Mouse (Mus musculus) CH12.LX (cell line): Measurements from ENCODE around the gene Gm42669. TPM values are rescaled to one million over a fixed set of nuclear protein-coding genes. Genes with fewer than 3 reads are reported as not detected.

ENCODE experiments used
- DNase-seq: peaks from one replicate; pipeline ENCODE4 v3.0.0-alpha.2; 2013; ENCODE audit errors: extremely low read depth
- H3K27ac ChIP-seq: 2 replicates; pipeline ENCODE4 v1.5.1; 2012; ENCODE audit warnings: low read depth, mild to moderate bottlenecking, control low read depth, moderate library complexity; ENCODE audit not compliant: insufficient read depth
- H3K27me3 ChIP-seq: replicated peaks from 2 replicates; pipeline ENCODE3; 2012; ENCODE audit warnings: inconsistent platforms
- H3K36me3 ChIP-seq, 2 experiments: replicated peaks in 1 of 2; 2 replicates each; pipeline versions ENCODE3 to v1.6.1; 2012; ENCODE audit warnings: inconsistent platforms in 1 of 2, low read length in 1 of 2, mild to moderate bottlenecking in 1 of 2, mixed read lengths in 1 of 2, moderate library complexity in 1 of 2; ENCODE audit not compliant: control insufficient read depth in 1 of 2, insufficient read depth in 1 of 2
- H3K4me1 ChIP-seq, 2 experiments: 2 replicates each; pipeline ENCODE4 v1.6.1; 2012; ENCODE audit warnings: inconsistent platforms in 1 of 2, moderate library complexity in 1 of 2; ENCODE audit not compliant: insufficient read depth in 2 of 2, control insufficient read depth in 1 of 2
- H3K4me2 ChIP-seq: 2 replicates; pipeline ENCODE4 v1.6.1; 2012; ENCODE audit warnings: low read depth, mild to moderate bottlenecking, control low read depth; ENCODE audit not compliant: poor library complexity, insufficient read depth, severe bottlenecking
- H3K4me3 ChIP-seq, 3 experiments: fragments of 150-350 bp in 1 of 3; sonication (generic) in 1 of 3; replicated peaks in 1 of 3; 2 replicates each; pipeline versions ENCODE3 to v1.5.1; 2011 to 2012; ENCODE audit warnings: low read depth in 2 of 3, low read length in 2 of 3, mild to moderate bottlenecking in 2 of 3, moderate library complexity in 2 of 3, control low read depth in 1 of 3, improper control_type of control experiment in 1 of 3, inconsistent platforms in 1 of 3, mixed read lengths in 1 of 3; ENCODE audit not compliant: poor library complexity in 1 of 3
- H3K79me2 ChIP-seq: replicated peaks from 2 replicates; pipeline ENCODE4 v1.6.1; 2012; ENCODE audit warnings: mild to moderate bottlenecking, moderate library complexity; ENCODE audit not compliant: control insufficient read depth, poor library complexity, insufficient read depth, severe bottlenecking; ENCODE audit errors: extremely low read depth
- H3K9ac ChIP-seq: 2 replicates; pipeline ENCODE4 v1.6.1; 2012; ENCODE audit warnings: low read depth, mild to moderate bottlenecking, control low read depth, moderate library complexity; ENCODE audit not compliant: insufficient read depth
- H3K9me3 ChIP-seq: replicated peaks from 2 replicates; pipeline ENCODE3; 2012; ENCODE audit warnings: low read length, inconsistent platforms, mixed read lengths
- BHLHE40 ChIP-seq: IDR thresholded peaks from 2 replicates; pipeline ENCODE4 v1.6.1; 2011; ENCODE audit warnings: mild to moderate bottlenecking, low read depth, low read length, improper control_type of control experiment
- CHD2 ChIP-seq: IDR thresholded peaks from 2 replicates; pipeline ENCODE4 v1.6.1; 2011; ENCODE audit warnings: low read length, improper control_type of control experiment
- CTCF ChIP-seq, 2 experiments: IDR thresholded peaks in 1 of 2; conservative IDR thresholded peaks in 1 of 2; 2 replicates each; pipeline ENCODE4 v1.5.1; 2011 to 2012; ENCODE audit warnings: low read depth in 2 of 2, low read length in 2 of 2, improper control_type of control experiment in 1 of 2, inconsistent platforms in 1 of 2, mild to moderate bottlenecking in 1 of 2, moderate library complexity in 1 of 2
- E2F4 ChIP-seq: IDR thresholded peaks from 2 replicates; pipeline ENCODE4 v1.6.1; 2011; ENCODE audit warnings: low read depth, low read length, improper control_type of control experiment; ENCODE audit not compliant: insufficient replicate concordance
- EP300 ChIP-seq: IDR thresholded peaks from 2 replicates; pipeline ENCODE4 v1.6.1; 2011; ENCODE audit warnings: low read length, improper control_type of control experiment
- ETS1 ChIP-seq: conservative IDR thresholded peaks from 2 replicates; pipeline ENCODE4 v1.6.1; 2012; ENCODE audit warnings: low read depth, mild to moderate bottlenecking, inconsistent platforms, low read length, improper control_type of control experiment, moderate library complexity
- HCFC1 ChIP-seq: IDR thresholded peaks from 2 replicates; pipeline ENCODE4 v1.6.1; 2012; ENCODE audit warnings: low read depth, mild to moderate bottlenecking, inconsistent platforms, low read length, improper control_type of control experiment
- IRF4 ChIP-seq: IDR thresholded peaks from 2 replicates; pipeline ENCODE4 v1.6.1; 2014; ENCODE audit warnings: low read depth, mild to moderate bottlenecking, inconsistent platforms, low read length, improper control_type of control experiment
- JUND ChIP-seq: conservative IDR thresholded peaks from 2 replicates; pipeline ENCODE4 v1.6.1; 2011; ENCODE audit warnings: low read depth, low read length, improper control_type of control experiment
- MAFK ChIP-seq: IDR thresholded peaks from 2 replicates; pipeline ENCODE4 v1.6.1; 2011; ENCODE audit warnings: low read length, improper control_type of control experiment; ENCODE audit not compliant: insufficient replicate concordance
- MAZ ChIP-seq: IDR thresholded peaks from 2 replicates; pipeline ENCODE4 v1.6.1; 2012; ENCODE audit warnings: low read depth, mild to moderate bottlenecking, inconsistent platforms, low read length, improper control_type of control experiment, moderate library complexity
- MEF2A ChIP-seq: IDR thresholded peaks from 2 replicates; pipeline ENCODE4 v1.6.1; 2014; ENCODE audit warnings: low read depth, mild to moderate bottlenecking, inconsistent platforms, low read length, improper control_type of control experiment, borderline replicate concordance
- MXI1 ChIP-seq: IDR thresholded peaks from 2 replicates; pipeline ENCODE4 v1.6.1; 2011; ENCODE audit warnings: mild to moderate bottlenecking, low read depth, low read length, improper control_type of control experiment
- NELFE ChIP-seq: IDR thresholded peaks from 2 replicates; pipeline ENCODE4 v1.6.1; 2011; ENCODE audit warnings: low read depth, low read length, improper control_type of control experiment
- NRF1 ChIP-seq: IDR thresholded peaks from 2 replicates; pipeline ENCODE4 v1.6.1; 2014; ENCODE audit warnings: low read depth, mild to moderate bottlenecking, inconsistent platforms, low read length, improper control_type of control experiment, moderate library complexity
- PAX5 ChIP-seq: IDR thresholded peaks from 2 replicates; pipeline ENCODE4 v1.6.1; 2012; ENCODE audit warnings: low read length, inconsistent platforms, mixed read lengths
- POLR2AphosphoS2 ChIP-seq: IDR thresholded peaks from 2 replicates; pipeline ENCODE4 v1.6.1; 2011; ENCODE audit warnings: low read depth, low read length, improper control_type of control experiment
- RAD21 ChIP-seq: IDR thresholded peaks from 2 replicates; pipeline ENCODE4 v1.6.1; 2011; ENCODE audit warnings: low read depth, mild to moderate bottlenecking, low read length, improper control_type of control experiment, moderate library complexity
- SMC3 ChIP-seq: IDR thresholded peaks from 2 replicates; pipeline ENCODE4 v1.6.1; 2011; ENCODE audit warnings: low read depth, low read length, improper control_type of control experiment
- TBP ChIP-seq: conservative IDR thresholded peaks from 2 replicates; pipeline ENCODE4 v1.6.1; 2011; ENCODE audit warnings: low read depth, low read length, improper control_type of control experiment
- TCF12 ChIP-seq: IDR thresholded peaks from 2 replicates; pipeline ENCODE4 v1.6.1; 2014; ENCODE audit warnings: low read depth, mild to moderate bottlenecking, inconsistent platforms, low read length, improper control_type of control experiment
- USF2 ChIP-seq: conservative IDR thresholded peaks from 2 replicates; pipeline ENCODE4 v1.6.1; 2011; ENCODE audit warnings: low read depth, low read length, improper control_type of control experiment
- ZC3H11A ChIP-seq: IDR thresholded peaks from 2 replicates; pipeline ENCODE4 v1.6.1; 2012; ENCODE audit warnings: low read depth, mild to moderate bottlenecking, inconsistent platforms, low read length, improper control_type of control experiment
- ZKSCAN1 ChIP-seq: IDR thresholded peaks from 2 replicates; pipeline ENCODE4 v1.6.1; 2012; ENCODE audit warnings: low read depth, inconsistent platforms, low read length, improper control_type of control experiment, borderline replicate concordance
- ZNF384 ChIP-seq: IDR thresholded peaks from 2 replicates; pipeline ENCODE4 v1.6.1; 2012; ENCODE audit warnings: low read depth, low read length, improper control_type of control experiment, inconsistent platforms
- dilution Hi-C: fragments of 300-500 bp; cut with MboI; formaldehyde crosslinking; loops from 2 replicates; pipeline ENCODE4 v1.14.3; 2020; ENCODE audit warnings: low sequenced_read_pairs; ENCODE audit not compliant: extremely low pct_unique_long_range_greater_than_20kb, extremely low pct_ligation_motif_present
- in situ Hi-C: fragments of 300-500 bp; cut with MboI; formaldehyde crosslinking; loops from 3 replicates; pipeline ENCODE4 v1.14.3; 2019; ENCODE audit warnings: low sequenced_read_pairs, low pct_ligation_motif_present, low pct_unique_long_range_greater_than_20kb, mixed read lengths
- polyA plus RNA-seq: library from polyadenylated mRNA; unstranded; fragments of >175 nt; gene quantifications from 2 replicates; pipeline ENCODE4 v1.2.1, GENCODE M21; 2012; ENCODE audit warnings: low read depth; ENCODE audit not compliant: insufficient read length
- total RNA-seq, 2 experiments: library from RNA; depleted of rRNA; stranded (reverse); fragments of 300-350 nt in 1 of 2; fragments of >200 nt in 1 of 2; gene quantifications; 2 replicates each; pipeline ENCODE4 v1.2.3; 2012 to 2014

Gene Gm42669
- total and polyA plus RNA-seq, 3 experiments = 0.17 to 1.0 TPM; not detected in 1

DNA sequence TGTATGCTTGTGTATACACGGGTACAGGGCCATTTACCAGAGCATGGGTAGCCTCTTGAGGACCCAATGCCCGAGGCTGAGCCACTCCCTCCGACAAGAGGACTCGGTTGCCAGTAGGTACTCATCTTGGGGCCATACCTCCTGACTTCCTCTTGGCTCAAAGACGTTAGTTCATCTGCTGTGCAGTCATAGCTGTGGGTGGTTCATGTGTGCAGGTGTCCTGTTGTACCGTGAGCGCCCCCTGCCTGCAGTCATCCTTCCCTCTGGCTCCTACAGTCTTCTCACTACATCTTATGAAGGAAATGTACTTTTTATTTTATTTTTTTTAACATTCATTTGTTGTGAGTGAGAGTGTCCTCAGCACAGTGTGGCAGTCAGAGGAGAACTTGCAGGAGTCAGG is 6.2 kb downstream of the Gm42669 start (continued):
- TF ChIP-seq BHLHE40 = no peak
- no peak for TF ChIP-seq USF2
- no peak for TF ChIP-seq PAX5
- no peak for TF ChIP-seq TBP
- TF ChIP-seq NRF1 = no peak
- TF ChIP-seq MAZ = no peak
- no peak for TF ChIP-seq ETS1
- TF ChIP-seq TCF12 = peak; percentile 54; the same call in 1 of the 2 replicates
- TF ChIP-seq CHD2 = no peak
- TF ChIP-seq IRF4 = 0 out of 2 replicates have a peak, but pooled peaks have one; percentile 32
- TF ChIP-seq CTCF (conservative IDR thresholded peaks at IDR 0.05 in 1 of 2, IDR thresholded peaks at IDR 0.05 in 1 of 2; ENCODE audit: low read depth in 2 of 2, low read length in 2 of 2) = peak; percentile 59 to 93
- no peak for TF ChIP-seq MXI1
- peak; percentile 93 for TF ChIP-seq SMC3
- TF ChIP-seq NELFE = no peak
- TF ChIP-seq ZC3H11A = peak; percentile 44; the same call in 1 of the 2 replicates
- peak; percentile 85 for TF ChIP-seq RAD21
- TF ChIP-seq EP300 = no peak
- TF ChIP-seq JUND = no peak
- TF ChIP-seq ZKSCAN1 = no peak
- no peak for TF ChIP-seq POLR2AphosphoS2
- no peak for TF ChIP-seq E2F4
- TF ChIP-seq MEF2A = no peak

DNA sequence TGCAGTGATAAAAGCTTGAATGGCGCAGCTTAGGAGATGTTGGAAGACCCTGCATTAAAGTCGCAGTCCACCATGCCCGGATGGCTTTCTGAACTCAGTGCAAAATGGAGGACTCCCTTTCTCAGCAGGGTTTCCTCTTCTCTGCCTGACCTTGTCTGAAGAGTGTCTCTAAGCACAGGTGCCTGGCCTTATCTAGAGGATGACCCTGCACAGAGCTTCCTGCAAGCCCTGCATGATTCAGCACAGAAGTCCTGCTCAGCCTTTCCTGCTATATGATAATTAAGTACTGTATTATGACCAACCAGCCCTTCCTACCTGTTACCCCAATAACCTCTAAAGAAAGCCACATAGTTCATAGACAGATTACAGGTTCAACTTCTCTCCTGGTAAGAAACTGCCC is 8.0 kb downstream of the Gm42669 start:
- TF ChIP-seq HCFC1 (no peak), ZNF384 (no peak), TBP (no peak), ETS1 (no peak), MAFK (no peak), ZKSCAN1 (no peak), E2F4 (no peak)
- no peak overlapping the region for H3K9ac ChIP-seq
- no peak for DNase-seq
- no peak overlapping the region for H3K4me2 ChIP-seq
- H3K27me3 ChIP-seq = no peaks in the 10 kb centered on the region
- dilution Hi-C loops = no loop called here
- peaks cover 5 to 24% of the 10 kb centered on the region in 2 experiments; a peak in 3 of 4 replicates for H3K4me1 ChIP-seq
- H3K36me3 ChIP-seq = peaks cover 2 to 6% of the 10 kb centered on the region in 2 experiments
- H3K4me3 ChIP-seq = no peak overlapping the region
- in situ Hi-C loops = loop anchor here (5.0 to 25.0 kb wide), 2 partner anchors 178 to 528 kb away; no protein-coding TSS in a partner anchor
- H3K79me2 ChIP-seq = no peaks in the 10 kb centered on the region
- H3K27ac ChIP-seq = no peak overlapping the region
- H3K9me3 ChIP-seq = no peaks in the 10 kb centered on the region
